9 mouse cellular contexts compared by ENCODE assay signal in genomic region chr5:88734786-88735185, GRCm38 (mm10). TPM values are rescaled to one million over a fixed set of nuclear protein-coding genes. Genes with fewer than 3 reads are reported as not detected.
DNase-seq lines count a peak whose midpoint lies in the region; ATAC-seq lines count a peak whose summit lies in the region.
"Had no signal": no experiment of that assay in that cellular context is flagged by ENCODE, and none has a peak within 500 bp of the region (broad histone marks: within the 10 kb centered on the region; RNA-seq: fewer than 3 reads in every experiment).

No protein-coding gene starts in this region.

- no peak for ATAC-seq in CD4-positive, CD25-positive, alpha-beta regulatory T cell, adult 4 months
- ATAC-seq in megakaryocyte, adult 5-6 weeks (ENCODE audit: poor library complexity, severe bottlenecking): peak; percentile 88

- H3K27me3 ChIP-seq in limb, embryonic 10.5 days (ENCODE audit: low read depth, poor library complexity, severe bottlenecking): no peaks in the 10 kb centered on the region
- H3K27me3 ChIP-seq in heart, embryonic 10.5 days (ENCODE audit: insufficient read depth, poor library complexity, severe bottlenecking): no peaks in the 10 kb centered on the region

- no peak overlapping the region for H3K27ac ChIP-seq in limb, embryonic 10.5 days
- H3K27ac ChIP-seq in heart, embryonic 10.5 days: no peak overlapping the region

- H3K4me3 ChIP-seq in limb, embryonic 10.5 days: no peak overlapping the region
- H3K4me3 ChIP-seq in heart, embryonic 10.5 days: no peak overlapping the region

- WGBS in limb, embryonic 10.5 days: 91% methylated on average over 2 of the region's 2 CpGs
- 87% methylated on average over 2 of the region's 2 CpGs for WGBS in heart, embryonic 10.5 days

- H3K36me3 ChIP-seq in limb, embryonic 10.5 days: 0 out of 2 replicates have a peak, but pooled peaks cover 4% of the 10 kb centered on the region
- peaks cover under 1% of the 10 kb centered on the region; the same call in 1 of the 2 replicates for H3K36me3 ChIP-seq in heart, embryonic 10.5 days

- H3K9me3 ChIP-seq in limb, embryonic 10.5 days (replicated peaks): no peaks in the 10 kb centered on the region
- H3K9me3 ChIP-seq in heart, embryonic 10.5 days: no peaks in the 10 kb centered on the region

- peak; percentile 59 for DNase-seq in CD4-positive, CD25-positive, alpha-beta regulatory T cell, adult 2 months (ENCODE audit: low read depth, low spot score)
- DNase-seq in right cerebral cortex, postnatal 4 days: peak; percentile 12
- DNase-seq in right cerebral cortex, postnatal 36 days (ENCODE audit: low spot score in 2 of 2): no peak
- no peak for DNase-seq in limb, embryonic 10.5 days (ENCODE audit: low spot score)
- no peak for DNase-seq in heart, embryonic 10.5 days (ENCODE audit: low spot score)
- no peak for DNase-seq in cerebellum, adult 11 months
- DNase-seq: lung, embryonic 14.5 days had no signal

- no peaks in the 10 kb centered on the region for H3K4me1 ChIP-seq in limb, embryonic 10.5 days
- peaks cover 12% of the 10 kb centered on the region; the same call in 1 of the 2 replicates for H3K4me1 ChIP-seq in heart, embryonic 10.5 days

RNA-seq across cellular contexts. Expression of gene Mob1b, which starts 14.1 kb away (rescaled TPM):
- polyA plus RNA-seq in CD4-positive, CD25-positive, alpha-beta regulatory T cell, adult 4 months (2017; shearing (Covaris generic)): 10 to 100 TPM; 10.2 to 10.7 TPM
- total RNA-seq in megakaryocyte, adult 5-6 weeks (2015): 26.1 and 26.6 TPM in 2 replicates
- total RNA-seq in megakaryocyte, adult 5-6 weeks (2017): 11.5 and 15.7 TPM in 2 replicates
- 11.8 and 12.3 TPM in 2 replicates for polyA plus RNA-seq in limb, embryonic 10.5 days (2016; fragmentation: Nextera tagmentation; extraction: Ambion mirVana)
- 22.3 and 28.8 TPM in 2 replicates for polyA plus RNA-seq in heart, embryonic 10.5 days (2016; fragmentation: Nextera tagmentation; extraction: Ambion mirVana)

RNA-seq across cellular contexts. Expression of gene Dck, which starts 30.0 kb away (rescaled TPM):
- 10 to 100 TPM; 43.9 to 52.1 TPM for polyA plus RNA-seq in CD4-positive, CD25-positive, alpha-beta regulatory T cell, adult 4 months (2017; shearing (Covaris generic))
- total RNA-seq in megakaryocyte, adult 5-6 weeks (2015): 120 and 142 TPM in 2 replicates
- 62.9 and 65.5 TPM in 2 replicates for total RNA-seq in megakaryocyte, adult 5-6 weeks (2017)
- 76.8 and 88.2 TPM in 2 replicates for polyA plus RNA-seq in limb, embryonic 10.5 days (2016; fragmentation: Nextera tagmentation; extraction: Ambion mirVana)
- polyA plus RNA-seq in heart, embryonic 10.5 days (2016; fragmentation: Nextera tagmentation; extraction: Ambion mirVana): 52.1 and 56.5 TPM in 2 replicates

RNA-seq across cellular contexts. Expression of gene Grsf1, which starts 58.8 kb away (rescaled TPM):
- 10 to 100 TPM in 1 of 2 experiments, 1 to 10 TPM in 1; 6.4 to 10.0 TPM for polyA plus RNA-seq in CD4-positive, CD25-positive, alpha-beta regulatory T cell, adult 4 months (2017; shearing (Covaris generic))
- total RNA-seq in megakaryocyte, adult 5-6 weeks (2015): 56.5 TPM in 2 replicates
- 74.6 and 83.2 TPM in 2 replicates for total RNA-seq in megakaryocyte, adult 5-6 weeks (2017)
- polyA plus RNA-seq in limb, embryonic 10.5 days (2016; fragmentation: Nextera tagmentation; extraction: Ambion mirVana): 64.4 and 67.5 TPM in 2 replicates
- polyA plus RNA-seq in heart, embryonic 10.5 days (2016; fragmentation: Nextera tagmentation; extraction: Ambion mirVana): 71.0 and 71.1 TPM in 2 replicates

Comparison
In these comparisons a context has a peak if more than half of its experiments do, and no peak if none do; other contexts are left out.
1. DNase-seq: peak in CD4-positive, CD25-positive, alpha-beta regulatory T cell, adult 2 months (single experiment) and right cerebral cortex, postnatal 4 days (single experiment); none in right cerebral cortex, postnatal 36 days (0 of 2), limb, embryonic 10.5 days (single experiment), heart, embryonic 10.5 days (single experiment) and cerebellum, adult 11 months (single experiment).